Mouse (Mus musculus) right cerebral cortex, postnatal 4 days (tissue): ENCODE results near the gene Ybx3.
A peak's percentile ranks its signal among the peaks of the same experiment; 100 is the strongest.

Experiments used
- DNase-seq: peaks from one replicate; pipeline ENCODE4 v3.0.0-alpha.2; 2022

Gene Ybx3

DNA sequence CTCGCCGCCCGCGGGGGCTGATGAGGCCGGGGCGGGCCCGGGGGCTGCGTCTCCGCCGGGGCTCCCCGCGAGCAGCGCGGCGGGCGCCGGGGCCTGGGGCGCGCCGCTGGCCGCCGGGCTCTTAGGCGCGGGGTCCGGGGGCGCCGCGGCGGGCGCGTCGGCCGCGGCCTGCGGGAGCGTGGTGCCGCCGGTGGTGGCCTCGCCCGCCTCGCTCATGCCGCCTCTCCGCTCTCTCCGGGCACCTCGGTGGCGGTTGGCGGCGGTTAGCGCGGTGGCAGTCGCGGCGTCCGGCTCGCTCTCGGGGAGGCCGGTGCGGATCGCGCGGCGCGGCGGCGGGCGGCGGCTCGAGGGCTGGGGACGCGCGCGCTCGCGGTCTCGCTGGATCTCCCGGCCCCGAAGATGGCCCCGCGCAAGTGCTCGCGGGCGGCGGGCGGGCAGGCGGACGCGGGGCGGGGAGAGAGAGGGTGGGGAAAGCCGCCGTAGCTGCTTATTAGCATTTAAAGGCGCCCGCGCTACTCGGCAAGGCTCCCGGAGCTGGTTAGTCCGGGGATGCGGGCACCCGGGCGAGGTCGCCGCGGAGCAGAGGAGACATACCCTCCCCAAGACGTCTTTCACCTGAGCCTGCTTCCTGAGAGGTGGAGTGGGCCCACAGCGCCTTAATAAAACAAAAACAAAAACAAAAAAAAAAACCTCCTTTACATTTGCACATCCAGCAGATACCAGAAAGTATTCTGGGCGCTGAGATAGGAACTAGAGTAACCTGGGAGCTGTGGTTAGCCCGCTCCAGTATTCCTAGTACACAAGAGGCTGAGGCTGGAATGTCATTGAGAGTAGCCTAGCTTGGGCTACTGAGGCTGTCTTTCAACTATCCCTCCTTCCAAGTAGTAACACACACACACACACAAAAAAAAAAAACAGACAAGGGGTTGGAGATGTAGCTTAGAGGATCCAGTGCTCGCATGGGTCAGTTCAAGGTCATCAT, at the start of gene Ybx3:
Gene Ybx3 (minus strand): TSS at position 437 of the 982 bp plus-strand sequence.
- peak; percentile 85 for DNase-seq

DNA sequence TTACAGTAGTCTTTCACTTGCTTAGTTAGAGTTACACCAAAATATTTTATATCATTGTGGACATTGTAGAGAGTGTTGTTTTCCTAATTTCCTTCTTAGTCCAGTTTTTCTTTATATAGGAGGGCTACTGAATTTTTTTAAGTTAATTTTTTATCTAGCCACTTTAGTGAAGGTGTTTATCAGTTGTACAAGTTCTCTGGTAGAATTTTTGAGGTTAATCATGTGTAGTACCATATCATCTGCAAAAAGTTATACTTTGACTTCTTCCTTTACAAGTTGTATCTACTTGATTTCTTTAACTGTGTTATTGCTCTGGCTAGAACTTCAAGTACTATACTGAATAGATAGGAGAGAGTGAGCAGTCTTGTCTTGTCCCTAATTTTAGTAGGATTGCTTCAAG, 48.4 kb upstream of the Ybx3 start:
- no peak for DNase-seq

DNA sequence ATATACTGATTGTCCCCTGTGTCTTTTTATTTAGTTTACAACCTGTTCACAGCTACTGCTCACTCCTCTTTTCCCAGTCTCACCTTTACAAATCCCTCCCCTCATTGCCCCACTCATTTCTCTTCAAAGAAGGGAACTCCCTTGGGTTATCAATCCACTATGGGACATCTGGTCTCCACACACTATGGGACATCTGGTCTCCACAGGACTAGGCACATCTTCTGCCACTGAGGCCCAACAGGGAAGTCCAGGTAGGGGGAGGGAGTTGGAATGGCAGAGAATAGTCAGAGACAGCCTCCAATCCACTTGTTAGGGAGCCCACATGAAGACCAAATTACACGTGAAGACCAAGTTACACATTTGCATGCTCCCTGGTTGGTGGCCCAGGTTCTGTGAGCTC, 45.8 kb upstream of the Ybx3 start:
- no peak for DNase-seq

DNA sequence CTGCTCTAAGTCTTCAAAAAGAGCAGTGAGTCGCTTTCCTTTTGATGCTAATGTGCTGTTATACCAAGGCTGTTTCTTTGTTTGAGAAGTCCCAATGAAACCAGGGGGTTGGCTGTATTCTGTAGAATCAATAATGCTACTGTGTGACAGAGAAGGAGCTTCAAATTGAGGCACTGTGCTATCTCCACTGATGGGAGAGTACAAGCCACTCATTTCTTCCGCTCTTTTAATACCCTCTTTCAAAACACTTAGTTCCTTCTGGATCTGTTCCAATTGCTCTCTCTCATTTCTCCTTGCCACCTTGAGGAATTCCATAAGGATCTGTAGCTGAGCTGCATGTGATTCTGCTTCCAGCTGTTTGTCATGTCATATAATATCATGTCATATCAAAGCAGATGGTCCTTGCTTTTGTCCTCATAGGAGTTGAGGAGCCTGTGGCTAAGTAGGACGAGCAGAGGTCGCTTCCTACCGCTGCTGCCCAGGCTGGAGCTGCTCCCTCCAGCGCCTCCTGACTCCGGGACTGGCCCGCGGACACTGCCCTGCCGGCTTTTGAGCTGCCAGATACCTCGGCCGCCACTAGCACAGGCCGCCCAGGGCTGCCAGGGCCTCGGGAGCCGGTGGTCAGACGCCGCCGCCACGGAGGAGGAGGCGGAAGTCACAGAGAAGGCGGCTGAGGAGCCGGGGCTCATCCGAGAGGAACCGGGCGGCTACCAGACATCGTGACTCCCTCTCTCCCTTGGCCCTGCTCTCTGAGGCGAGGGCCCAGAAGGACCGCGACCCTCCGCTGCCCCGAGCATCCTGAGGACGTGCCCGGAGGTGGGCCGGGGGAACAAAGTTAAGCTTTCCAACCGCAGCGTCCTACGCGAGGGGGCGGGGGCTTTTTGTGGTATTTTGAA, 45.1 kb upstream of the Ybx3 start:
- peak; percentile 13 for DNase-seq

DNA sequence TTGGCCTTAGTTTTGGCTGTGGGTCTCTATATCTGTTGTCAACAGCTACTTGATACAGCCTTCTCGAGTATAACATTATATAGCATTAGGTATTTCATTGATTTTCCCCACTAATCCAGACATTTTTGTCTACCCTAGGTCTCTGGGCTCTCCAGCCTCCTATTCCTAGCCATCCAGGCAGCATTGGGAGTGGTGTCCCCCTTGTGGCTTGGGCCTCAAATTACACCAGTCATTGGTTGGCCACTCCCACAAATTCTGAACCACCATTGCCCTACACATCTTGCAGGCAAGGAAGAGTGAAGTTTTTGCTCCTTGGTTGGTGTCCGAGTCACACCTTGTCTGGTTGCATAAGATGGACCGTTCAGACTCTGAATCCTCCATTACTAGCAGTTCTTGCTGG, 33.3 kb upstream of the Ybx3 start:
- DNase-seq, result no peak

DNA sequence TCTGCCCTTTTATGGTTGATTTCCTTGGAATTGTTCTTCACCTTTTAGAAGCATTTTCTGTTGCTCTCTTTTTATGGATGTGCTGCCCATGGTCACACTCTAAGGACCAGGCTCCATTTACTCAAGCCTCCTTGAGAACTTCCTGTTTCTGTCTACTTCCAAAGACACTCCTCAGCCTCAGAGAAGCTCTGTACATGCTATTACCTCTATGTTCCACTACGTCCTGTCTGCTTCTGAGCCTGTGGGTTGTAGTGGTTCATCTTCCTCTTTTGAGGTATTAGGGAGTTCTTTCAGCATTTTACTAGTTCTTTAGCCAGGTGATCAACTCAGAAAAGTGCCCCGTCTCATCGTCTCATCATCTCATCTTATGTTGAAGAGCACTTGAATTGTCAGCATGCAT, 31.3 kb upstream of the Ybx3 start:
- no peak for DNase-seq

DNA sequence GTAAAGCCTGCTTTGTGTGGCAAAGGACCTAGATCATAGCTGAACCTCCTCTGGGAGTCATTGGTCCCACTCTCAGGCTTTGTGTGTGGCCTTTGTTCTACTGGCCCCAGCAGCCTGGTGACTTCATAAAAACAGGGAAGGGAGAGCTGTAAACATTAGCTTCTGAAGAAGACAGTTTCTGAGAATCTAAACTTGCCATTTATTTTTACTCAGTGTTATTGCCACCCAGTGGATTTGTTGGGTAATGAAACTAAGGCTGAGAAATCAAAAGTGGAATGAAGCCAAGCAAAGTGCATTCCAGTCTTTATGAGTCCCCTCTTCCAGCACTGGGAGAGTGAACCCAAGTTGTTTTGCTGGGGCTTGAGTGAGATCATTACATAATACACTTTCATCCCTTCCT, 30.5 kb upstream of the Ybx3 start:
- no peak for DNase-seq

DNA sequence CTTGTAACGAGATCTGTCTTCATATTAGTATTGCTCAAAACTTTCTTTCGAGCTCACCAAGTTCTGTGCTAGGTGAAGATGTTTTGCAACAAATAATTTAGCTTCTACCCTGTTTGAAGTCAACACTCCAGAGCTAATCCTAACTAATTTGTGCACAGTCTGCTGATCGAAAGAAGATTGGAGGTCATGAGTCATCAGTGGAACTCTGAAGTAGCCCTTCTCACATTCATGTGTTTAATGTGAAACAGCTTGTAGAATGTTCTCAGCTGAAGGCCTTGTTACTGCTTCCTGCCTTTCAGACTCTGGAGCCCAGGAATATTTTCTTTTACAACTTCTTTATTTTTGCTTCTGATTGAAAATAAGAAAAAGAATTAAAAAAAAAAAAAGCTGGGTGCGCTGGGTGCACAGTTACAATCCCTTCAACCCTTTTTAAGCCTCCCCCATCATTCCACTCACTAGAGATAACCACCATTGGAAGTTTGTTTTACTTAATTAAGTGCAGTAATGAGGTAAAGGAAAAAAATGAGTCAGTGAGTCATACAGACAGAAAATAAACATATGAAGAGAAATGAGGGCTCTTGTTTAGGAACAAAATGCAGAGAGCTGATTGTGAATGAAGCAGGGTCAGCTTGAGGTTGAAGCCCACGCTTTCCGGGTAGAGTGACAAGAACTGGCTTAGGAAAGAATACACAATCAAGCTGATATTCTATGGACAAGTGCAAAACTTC, 23.0 kb upstream of the Ybx3 start:
- DNase-seq, result no peak

DNA sequence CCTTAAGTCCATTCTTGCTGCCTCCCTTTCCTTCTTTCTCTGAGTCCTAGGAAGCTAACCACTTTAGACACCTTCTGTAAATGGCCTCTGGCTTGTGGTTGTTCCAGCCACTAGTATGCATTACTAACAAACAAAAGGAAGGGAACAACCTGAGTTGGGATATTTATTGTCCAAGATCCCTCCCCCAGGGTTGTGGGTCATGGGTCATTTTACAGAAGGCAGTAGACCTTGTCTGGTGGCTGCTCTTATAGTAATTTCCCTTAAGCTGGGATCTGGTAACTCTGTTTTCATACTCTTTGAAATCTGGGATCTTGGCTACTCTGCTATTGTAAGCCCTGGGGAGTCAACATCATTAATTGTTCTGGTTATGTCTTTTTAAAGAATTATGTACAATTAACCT, 18.7 kb upstream of the Ybx3 start:
- no peak for DNase-seq

DNA sequence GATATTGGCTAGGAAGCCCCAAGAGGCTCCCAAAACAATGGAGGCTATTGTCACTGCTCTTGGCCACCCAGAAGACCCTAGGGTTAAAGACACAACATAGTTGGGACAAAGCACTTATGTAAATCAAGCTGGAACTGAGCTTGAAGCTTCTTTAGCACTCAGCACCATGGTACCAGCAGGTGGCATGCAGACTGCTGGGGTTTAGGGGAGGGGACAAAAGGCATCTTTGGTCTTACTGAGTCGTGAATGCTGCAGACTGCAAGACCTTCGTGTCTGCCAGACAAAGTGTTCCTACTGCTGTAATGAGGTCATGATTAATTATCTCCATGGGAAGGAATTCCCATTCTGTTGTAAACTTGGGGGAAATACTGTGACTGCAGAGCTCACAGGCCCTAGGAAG, 17.6 kb upstream of the Ybx3 start:
- no peak for DNase-seq

DNA sequence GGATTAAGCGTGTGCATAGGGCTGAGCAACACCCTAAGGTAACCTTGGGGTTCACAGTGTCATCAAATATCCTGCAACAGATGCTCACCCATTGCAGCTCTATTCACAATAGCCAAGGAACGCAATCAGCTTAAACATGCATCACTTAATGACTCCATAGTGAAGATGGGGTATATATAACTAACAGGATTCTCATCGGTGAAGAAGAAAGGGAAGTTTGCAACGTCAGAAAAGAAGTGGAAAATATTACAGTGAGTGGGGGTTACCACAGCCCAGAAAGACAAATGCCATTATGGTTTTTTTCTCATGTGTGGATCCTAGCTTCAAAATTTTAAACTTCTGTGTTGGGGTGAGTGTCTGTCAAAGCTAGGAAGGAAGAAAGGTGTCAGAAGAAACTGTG, 16.9 kb upstream of the Ybx3 start:
- no peak for DNase-seq

DNA sequence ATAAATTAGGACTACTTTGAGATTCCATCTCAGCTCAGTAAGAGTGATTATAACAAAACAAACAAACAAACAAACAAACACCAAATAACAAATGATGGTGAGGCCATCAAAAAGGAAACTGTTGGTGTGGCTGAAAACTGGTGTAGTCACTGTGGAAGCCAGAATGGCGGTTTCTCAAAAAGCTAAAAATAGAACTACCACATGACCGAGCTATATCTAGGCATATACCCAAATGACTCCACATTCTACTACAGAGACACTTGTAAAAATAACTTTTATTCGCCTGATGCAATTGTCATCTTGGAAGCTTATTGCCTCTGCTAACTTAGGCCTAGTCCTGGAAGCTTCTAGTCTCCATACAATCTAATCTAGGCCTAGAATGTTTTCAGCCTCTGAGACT, 16.0 kb upstream of the Ybx3 start:
- no peak for DNase-seq

DNA sequence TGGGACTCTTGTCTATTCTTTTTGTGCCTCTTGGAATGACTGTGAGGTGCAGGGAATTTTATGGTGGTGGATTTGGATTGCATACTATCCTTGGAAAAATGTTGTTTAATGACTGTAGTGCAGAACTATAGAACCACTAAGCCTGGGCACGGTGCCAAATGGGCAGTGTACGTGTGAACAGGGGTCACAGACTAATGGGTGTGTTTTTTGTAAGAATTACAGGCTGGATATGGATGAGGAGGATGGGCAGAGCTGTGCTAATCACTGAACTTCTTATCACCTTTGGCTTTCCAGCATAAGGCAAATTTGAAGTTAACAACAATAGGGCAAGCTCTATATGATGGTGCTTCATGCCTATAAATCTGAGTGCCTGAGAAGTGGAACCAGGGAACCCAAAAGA, 14.8 kb upstream of the Ybx3 start:
- DNase-seq, result peak; percentile 54

DNA sequence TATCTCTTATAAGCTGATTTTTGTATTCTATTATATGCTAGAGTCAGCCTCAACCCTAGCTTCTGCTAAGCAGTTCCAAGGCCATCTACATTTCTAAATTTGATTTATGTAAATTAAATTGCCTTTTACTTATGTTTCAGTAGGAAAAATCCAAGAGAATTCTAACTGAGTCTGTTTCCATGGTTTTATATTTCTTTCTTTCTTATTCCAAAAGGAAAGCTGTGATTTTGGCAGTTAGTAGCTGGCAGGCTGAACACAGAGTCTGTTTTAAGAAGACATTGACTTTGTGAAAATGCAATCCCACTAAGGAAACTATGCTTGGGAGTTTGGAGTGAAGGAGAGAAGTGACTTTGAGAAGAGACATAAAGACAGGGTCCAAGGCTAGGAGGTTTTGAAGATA, 14.3 kb upstream of the Ybx3 start:
- DNase-seq, result no peak

DNA sequence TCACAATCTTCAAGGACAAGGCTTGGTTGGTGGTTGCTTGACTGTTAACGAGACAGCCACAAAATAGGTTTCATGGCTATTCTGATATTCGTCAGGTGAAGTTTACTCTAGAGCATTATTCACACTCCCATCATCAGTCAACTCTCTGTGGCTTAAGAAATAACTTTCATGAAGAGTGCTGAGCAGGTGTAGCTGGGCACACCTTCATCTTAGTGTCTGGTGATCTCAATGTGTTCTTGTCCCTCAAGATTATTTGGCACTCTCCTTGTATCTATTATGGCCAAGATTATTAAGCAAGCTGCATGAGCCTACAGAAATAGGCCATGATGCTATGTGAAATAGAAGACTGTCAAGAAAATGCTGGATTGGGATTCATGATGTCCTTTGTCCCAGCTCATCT, 13.0 kb upstream of the Ybx3 start:
- DNase-seq, result no peak

DNA sequence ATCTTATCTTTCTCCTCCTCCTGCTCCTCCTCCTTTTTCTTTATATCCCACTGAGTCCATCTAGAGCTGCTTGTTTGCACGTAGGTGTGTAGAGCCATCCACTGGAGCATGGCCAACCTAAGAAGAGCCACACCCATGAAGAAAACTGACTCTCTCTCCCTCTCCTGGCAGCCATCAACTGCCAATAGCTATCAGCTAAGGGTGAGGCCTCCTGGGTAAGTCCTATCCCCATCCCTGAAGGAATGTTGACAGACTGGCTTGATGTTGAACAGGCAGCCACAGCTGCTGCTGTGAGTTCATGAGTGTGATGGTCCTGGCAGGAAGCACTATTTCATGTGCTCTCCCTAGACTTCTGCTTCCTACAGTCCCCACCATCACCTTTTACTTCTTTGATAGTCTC, 8.4 kb upstream of the Ybx3 start:
- no peak for DNase-seq

DNA sequence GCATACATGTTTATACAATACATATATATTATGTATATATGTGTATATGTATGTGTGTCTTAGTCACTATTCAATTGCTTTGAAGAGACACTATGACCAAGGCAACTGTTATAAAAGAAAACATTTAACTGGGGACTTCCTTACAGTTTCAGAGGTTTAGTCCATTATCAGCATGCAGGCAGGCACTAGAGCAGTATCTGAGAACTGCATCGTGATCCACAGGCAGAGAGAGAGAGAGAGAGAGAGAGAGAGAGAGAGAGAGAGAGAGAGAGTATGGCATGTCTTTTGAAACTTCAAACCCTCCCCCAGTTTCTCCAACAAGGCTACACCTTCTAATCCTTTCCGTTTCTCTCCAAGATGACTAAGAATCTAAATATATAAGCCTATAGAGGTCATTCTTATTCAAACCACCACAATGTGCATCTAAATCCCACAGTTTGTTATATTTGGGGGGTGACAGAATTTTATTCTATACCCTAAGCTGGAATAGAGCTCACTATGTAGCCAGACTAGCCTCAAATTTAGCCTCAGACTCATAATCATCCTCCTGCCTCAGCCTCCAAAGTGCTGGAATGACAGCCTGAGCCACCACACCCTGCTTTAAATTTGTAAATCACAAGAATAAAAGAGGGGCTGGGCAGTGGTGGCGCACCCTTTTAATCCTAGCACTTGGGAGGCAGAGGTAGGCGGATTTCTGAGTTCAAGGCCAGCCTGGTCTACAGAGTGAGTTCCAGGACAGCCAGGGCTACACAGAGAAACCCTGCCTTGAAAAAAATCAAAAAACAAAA, 5.8 kb upstream of the Ybx3 start:
- DNase-seq, result no peak

DNA sequence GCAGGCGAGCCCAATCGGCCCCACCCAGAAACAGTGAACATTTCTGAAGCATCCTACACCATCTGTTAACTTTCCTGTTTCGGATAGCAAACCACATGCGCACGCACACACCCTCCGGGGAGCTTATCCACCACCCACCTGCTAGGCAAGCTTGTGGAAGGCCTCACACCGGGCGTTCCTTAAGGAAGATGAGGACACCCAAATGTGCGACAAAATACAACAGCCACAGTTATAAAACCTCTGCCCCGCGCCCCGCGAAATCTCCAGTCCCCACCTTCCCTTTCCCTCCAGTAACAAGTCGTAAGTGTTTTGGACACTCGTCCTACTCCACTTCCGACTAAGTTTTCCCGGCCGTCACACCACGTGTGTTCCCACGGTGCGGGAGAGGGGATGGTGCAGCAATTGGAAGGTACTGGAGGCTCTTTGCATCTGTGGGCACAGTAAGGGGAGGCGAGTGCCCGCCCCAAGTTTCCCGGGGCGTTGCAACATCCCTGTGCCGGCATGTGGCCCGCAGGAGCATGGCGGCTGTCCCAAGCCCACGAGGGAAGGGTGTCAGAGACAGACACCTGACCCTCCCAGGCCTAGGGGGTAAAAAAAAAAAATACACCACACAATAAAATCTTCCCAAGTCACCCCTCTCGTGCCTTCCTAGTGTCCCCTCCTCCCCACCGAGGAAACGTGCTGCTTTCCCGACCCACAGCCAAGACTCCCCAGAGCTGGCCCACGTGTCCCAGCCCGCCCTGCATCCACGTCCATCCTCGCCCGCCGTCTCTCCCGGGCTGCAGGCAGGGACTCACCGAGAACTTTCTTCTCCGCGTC, 846 bp downstream of the Ybx3 start:
- DNase-seq, result peak; percentile 47

DNA sequence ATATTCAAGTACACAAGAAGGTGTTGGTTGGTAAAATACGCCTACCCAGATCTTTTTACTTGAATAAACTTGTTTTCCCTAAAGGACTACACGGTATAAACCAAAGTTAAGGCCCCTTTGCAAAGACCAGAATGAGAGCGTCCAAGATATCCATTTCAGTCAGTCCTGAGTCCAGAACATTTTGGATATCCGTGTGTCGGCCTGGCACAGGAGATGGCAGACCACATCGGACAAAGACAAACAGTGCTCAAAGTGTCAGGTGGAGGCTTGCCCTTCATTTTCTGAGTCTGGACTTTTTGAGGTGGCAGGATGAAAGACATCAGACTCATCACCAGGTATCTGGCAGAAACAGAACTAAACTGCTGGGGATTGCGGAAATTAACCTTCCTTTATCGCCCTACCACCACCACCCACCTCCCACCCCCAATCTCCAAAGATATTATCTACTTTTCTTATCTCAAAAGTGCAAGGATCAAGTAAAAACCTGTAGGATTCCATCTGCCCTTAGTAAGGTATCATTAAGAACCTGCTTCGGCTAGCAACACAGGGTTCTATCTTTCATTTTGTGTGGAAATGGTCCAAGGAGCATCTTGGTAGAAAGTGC, 1.8 kb downstream of the Ybx3 start:
- no peak for DNase-seq

DNA sequence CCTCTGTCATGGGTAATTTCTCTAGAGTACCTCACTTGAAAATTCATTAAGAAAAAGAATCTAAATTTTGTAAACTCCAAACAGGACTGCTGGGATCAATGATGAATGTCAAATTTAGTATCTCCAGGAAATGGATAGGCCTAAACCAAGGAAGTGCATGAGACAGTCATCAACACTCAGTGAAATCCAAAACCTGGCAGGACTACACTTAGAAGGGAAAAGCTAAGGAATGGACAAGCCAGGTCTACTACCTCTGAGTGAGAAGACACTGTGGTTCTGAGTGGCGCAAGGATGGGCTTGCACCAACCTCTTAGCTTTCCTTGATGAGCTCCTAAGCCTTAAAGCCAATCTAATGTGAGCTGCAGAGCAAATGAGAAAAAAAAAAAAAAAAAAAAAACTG, 2.8 kb downstream of the Ybx3 start:
- DNase-seq, result no peak

DNA sequence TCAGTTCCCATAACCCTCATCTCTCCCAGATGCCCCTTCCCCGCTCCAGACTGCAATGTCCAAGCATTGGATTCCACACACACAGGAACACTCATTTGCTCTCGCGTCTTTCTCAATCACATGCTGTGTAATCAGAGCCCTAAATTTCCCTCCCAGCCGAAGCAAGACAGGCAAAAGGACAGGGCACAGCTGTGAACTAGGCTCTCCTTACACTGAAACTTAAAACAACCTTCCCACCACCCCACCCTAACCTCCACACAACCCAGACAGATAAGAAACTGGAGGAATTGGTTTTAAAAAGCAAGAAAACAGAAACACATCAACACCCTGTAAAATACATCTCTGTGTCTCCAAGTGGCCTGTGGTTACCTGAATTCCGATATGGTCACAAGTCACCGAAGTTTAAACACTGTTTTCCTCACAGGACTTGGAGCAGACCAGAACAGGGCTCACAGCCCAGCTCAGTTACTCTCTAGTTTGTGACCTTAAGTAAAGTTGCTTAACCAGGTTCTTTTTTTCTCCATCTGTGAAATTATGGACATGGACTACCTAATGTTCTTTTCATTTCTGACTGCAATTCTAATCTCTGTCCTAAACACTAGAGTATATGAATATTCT, 4.5 kb downstream of the Ybx3 start:
- DNase-seq, result no peak
